Mouse (Mus musculus) lung, embryonic 14.5 days (tissue): ENCODE measurements around the gene Ywhah. TPM values are rescaled to one million over a fixed set of nuclear protein-coding genes. Genes with fewer than 3 reads are reported as not detected.

Experiments used
- ATAC-seq: fragments of 200-750 bp; cut with Nextera tagmentation; 2 replicates; pipeline ENCODE4 v1.8.0; 2017; ENCODE audit warnings: mild to moderate bottlenecking, moderate TSS enrichment, moderate library complexity; ENCODE audit not compliant: insufficient read depth
- DNase-seq: peaks from one replicate; pipeline ENCODE4 v3.0.0-alpha.2; 2015
- H3K27ac ChIP-seq: fragments of 300-500 bp; sonication (generic); 2 replicates; pipeline ENCODE4 v1.5.1; 2014; ENCODE audit warnings: low read depth, mild to moderate bottlenecking, moderate library complexity
- H3K27me3 ChIP-seq: fragments of 300-500 bp; sonication (generic); 2 replicates; pipeline ENCODE4 v1.6.1; 2014; ENCODE audit warnings: low read length, control low read depth; ENCODE audit not compliant: insufficient read depth
- H3K36me3 ChIP-seq: fragments of 300-500 bp; sonication (generic); 2 replicates; pipeline ENCODE4 v1.6.1; 2014; ENCODE audit warnings: control low read depth; ENCODE audit not compliant: insufficient read depth
- H3K4me1 ChIP-seq: fragments of 300-500 bp; sonication (generic); 2 replicates; pipeline ENCODE4 v1.6.1; 2014; ENCODE audit warnings: antibody characterized with exemption, control low read depth; ENCODE audit not compliant: insufficient read depth
- H3K4me2 ChIP-seq: fragments of 300-500 bp; sonication (generic); 2 replicates; pipeline ENCODE4 v1.6.1; 2014; ENCODE audit warnings: mild to moderate bottlenecking
- H3K4me3 ChIP-seq: fragments of 300-500 bp; sonication (generic); 2 replicates; pipeline ENCODE4 v1.5.1; 2014; ENCODE audit warnings: low read depth, low read length
- H3K9ac ChIP-seq: fragments of 300-500 bp; sonication (generic); 2 replicates; pipeline ENCODE4 v1.6.1; 2014
- H3K9me3 ChIP-seq: fragments of 300-500 bp; sonication (generic); 2 replicates; pipeline ENCODE4 v1.6.1; 2016; ENCODE audit warnings: low read depth, low read length, control low read depth
- CTCF ChIP-seq: IDR thresholded peaks from 2 replicates; pipeline ENCODE4 v1.5.1; 2016; ENCODE audit warnings: antibody characterized with exemption, low read depth
- WGBS: fragments of 180-500 bp; shearing (Covaris S2); extraction: QIAGEN DNeasy Blood & Tissue Kit; methylation state at CpG from one replicate; pipeline ENCODE4 v1.1.7; 2014; 5-methylcytosine and 5-hydroxymethylcytosine counted together
- polyA plus RNA-seq: library from polyadenylated mRNA; unstranded; fragments of >200 nt; fragmentation: Nextera tagmentation; extraction: Ambion mirVana; gene quantifications from 2 replicates; pipeline ENCODE4 v1.2.1, GENCODE M21; 2014

The Ywhah gene
- polyA plus RNA-seq, 1 experiment from 2014 or later: 415 TPM

DNA sequence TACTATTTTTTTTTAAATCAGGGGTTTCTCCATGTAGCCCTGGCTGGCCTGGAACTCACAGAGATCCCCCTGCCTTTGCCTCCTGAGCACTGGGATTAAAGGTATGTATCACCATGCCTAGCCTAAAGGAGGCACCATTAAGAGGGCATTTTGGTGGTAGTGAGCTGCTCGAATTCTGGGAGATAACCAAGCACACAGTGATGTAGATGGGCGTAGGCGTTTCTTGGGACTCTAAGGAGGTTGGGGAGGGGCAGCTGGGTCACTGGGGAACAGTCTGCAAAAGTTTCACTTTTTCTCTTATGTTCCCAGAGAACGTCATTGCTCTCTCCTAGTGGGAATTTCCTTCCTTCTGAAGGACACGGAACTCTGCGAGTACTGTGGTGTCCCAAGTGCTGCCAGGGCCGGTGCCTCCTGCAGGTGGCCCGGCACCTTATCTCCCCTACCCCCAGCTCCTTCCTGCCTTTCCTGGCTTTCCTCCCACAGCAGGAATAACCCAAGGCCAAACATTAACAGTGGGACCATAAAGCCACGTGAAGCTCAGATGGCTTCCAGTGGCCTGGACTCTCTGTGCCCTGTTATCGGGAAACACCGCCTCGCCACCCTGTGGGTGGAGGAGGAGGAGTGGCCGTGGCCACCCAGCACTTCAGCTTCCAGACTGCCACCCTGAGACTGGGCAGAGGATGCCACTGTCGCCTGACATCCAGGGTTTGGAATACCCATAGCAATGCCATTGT, 34.4 kb downstream of the Ywhah start:
- Histone ChIP-seq H3K4me2 (no peak overlapping the region), H3K4me1 (no peaks in the 10 kb centered on the region), H3K27ac (no peak overlapping the region), H3K27me3 (no peaks in the 10 kb centered on the region), H3K9me3 (no peaks in the 10 kb centered on the region), H3K4me3 (no peak overlapping the region), H3K36me3 (no peaks in the 10 kb centered on the region), H3K9ac (no peak overlapping the region)
- ATAC-seq (no peak), DNase-seq (no peak)
- TF ChIP-seq CTCF: no peak
- WGBS: 61% methylated on average over 14 of the region's 14 CpGs

DNA sequence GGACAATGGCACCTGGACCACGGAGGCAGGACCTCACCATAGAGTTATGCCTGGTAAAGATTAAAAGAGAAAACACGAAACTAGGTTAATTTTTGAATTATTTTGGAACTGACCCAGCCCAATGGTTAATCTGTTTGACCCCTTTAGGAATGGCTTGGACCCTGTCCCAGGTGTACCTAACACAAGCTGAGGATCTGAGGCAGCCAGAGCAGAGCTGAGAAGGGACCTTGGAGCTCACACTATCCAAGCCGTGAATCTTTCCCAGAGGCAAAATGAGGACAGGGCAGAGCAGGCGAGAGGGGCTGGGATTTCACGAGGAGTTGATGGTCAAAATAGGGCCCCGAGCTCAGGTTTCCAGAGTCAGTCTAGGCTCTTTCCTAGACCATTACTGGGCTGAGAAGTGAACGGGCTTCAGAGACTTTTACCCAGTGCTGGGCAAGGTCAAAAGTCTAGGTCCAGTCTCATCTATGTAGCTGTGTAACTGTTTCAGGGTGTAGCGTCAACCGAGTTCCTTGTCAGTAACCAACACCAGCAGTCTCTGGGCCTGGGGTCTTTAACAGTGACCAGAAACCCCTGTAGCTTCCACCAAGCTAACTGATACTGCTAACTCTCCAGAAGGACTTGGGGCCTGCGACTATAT, 37.6 kb downstream of the Ywhah start:
- no peak for ATAC-seq
- TF ChIP-seq CTCF: no peak

GRCm38 (mm10) chr5:33070071-33070470, 51.5 kb downstream of the Ywhah start:
- Histone ChIP-seq H3K4me3 (no peak overlapping the region), H3K4me1 (no peaks in the 10 kb centered on the region), H3K36me3 (no peaks in the 10 kb centered on the region), H3K27me3 (no peaks in the 10 kb centered on the region), H3K9ac (no peak overlapping the region), H3K27ac (no peak overlapping the region), H3K4me2 (no peak overlapping the region), H3K9me3 (no peaks in the 10 kb centered on the region)
- DNase-seq (no peak), ATAC-seq (no peak)
- TF ChIP-seq CTCF: no peak

More for the DNA sequence above, 37.6 kb downstream of the Ywhah start:
- H3K36me3 ChIP-seq: no peaks in the 10 kb centered on the region
- H3K4me2 ChIP-seq: no peak overlapping the region
- H3K27me3 ChIP-seq: no peaks in the 10 kb centered on the region
- WGBS: 74% methylated on average over 10 of the region's 10 CpGs
- no peak overlapping the region for H3K9ac ChIP-seq
- no peaks in the 10 kb centered on the region for H3K9me3 ChIP-seq
- no peak for DNase-seq
- H3K4me1 ChIP-seq: no peaks in the 10 kb centered on the region
- H3K27ac ChIP-seq: no peak overlapping the region
- no peak overlapping the region for H3K4me3 ChIP-seq

- Histone ChIP-seq H3K4me2 (no peak overlapping the region), H3K27ac (no peak overlapping the region), H3K9ac (no peak overlapping the region), H3K27me3 (no peaks in the 10 kb centered on the region), H3K4me1 (no peaks in the 10 kb centered on the region), H3K4me3 (no peak overlapping the region), H3K9me3 (no peaks in the 10 kb centered on the region), H3K36me3 (no peaks in the 10 kb centered on the region)
- DNase-seq: no peak
- TF ChIP-seq CTCF: no peak
- WGBS: 50% methylated on average over 6 of the region's 6 CpGs
- no peak for ATAC-seq
Measured at GRCm38 (mm10) chr5:33076490-33077191, 58.0 kb downstream of the Ywhah start.

Other genes with a start within 250 kb of the Ywhah start
- gene Pisd, start 233.2 kb upstream of the Ywhah start, polyA plus RNA-seq: 62.6 and 68.5 TPM in 2 replicates
- not detected in 2 replicates for gene Gm20671, start 191.7 kb upstream of the Ywhah start, polyA plus RNA-seq
- 18.9 and 20.5 TPM in 2 replicates for gene Prr14l, start 164.6 kb upstream of the Ywhah start, polyA plus RNA-seq
- gene Depdc5, start 155.1 kb upstream of the Ywhah start, polyA plus RNA-seq: 26.7 and 29.5 TPM in 2 replicates
- gene Slc5a1, start 85.4 kb downstream of the Ywhah start, polyA plus RNA-seq: 0.07 and 0.20 TPM in 2 replicates
- 10.5 and 12.1 TPM in 2 replicates for gene Spon2, start 199.6 kb downstream of the Ywhah start, polyA plus RNA-seq